In the genomic region with DNA sequence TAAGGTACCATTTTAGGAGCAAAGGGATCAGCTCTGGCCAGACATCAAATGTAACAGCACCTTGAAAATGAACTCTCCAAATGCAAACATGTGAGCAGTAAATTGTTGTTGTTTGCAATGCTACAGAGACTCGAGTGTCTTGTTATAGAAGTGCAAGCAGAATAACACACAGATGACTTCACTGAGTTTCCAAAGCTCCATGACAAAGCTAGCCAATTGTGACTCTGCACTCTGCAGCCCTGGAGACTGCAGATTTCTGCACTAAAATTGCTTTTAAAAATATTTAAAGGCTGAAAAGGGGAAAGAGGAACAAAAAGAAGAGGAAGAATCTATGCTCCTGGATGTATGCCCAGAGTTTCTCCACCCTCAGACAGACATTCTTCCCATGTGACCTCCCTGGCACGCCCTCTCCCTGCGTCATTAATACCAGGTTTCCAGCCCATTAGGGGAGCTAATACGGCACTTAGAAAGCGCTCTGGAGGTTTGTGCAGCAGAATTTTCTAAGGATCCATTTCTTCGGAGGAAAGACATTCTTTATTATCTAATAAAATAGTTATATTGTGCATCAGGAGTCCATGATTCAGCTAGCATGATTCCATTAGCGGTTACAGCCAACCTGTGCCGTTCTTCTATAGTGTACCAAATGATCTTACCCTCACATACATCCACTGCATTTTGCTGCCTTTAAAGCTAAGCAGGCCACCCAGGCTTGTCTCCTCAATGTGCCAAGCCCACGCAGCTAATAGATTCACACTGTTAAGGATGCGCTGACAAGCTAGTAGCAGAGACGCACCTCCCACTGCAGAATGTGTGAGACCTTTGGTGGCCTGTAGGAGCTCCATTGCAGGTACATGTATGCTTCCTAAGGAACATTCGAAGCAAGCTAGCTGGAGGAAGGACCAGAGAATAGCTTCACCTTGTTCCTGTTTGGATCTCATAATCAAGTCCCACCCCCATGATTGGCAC, we compare ENCODE assay signal across 9 mouse cellular contexts.
DNase-seq lines count a peak whose midpoint lies in the region; ATAC-seq and TF ChIP-seq lines count a peak whose summit lies in the region.
"Had no signal": no experiment of that assay in that cellular context is flagged by ENCODE, and none has a peak within 500 bp of the region (broad histone marks: within the 10 kb centered on the region; RNA-seq: fewer than 3 reads in every experiment).

No protein-coding gene starts in this region.

- no peaks in the 10 kb centered on the region for H3K36me3 ChIP-seq in forebrain, embryonic 15.5 days
- H3K36me3 ChIP-seq in forebrain, embryonic 11.5 days (ENCODE audit: control insufficient read depth, insufficient read depth, low read length): no peaks in the 10 kb centered on the region

- 54% methylated on average over 12 of the region's 12 CpGs for WGBS in forebrain, embryonic 15.5 days
- WGBS in forebrain, embryonic 11.5 days: 83% methylated on average over 12 of the region's 12 CpGs

- DNase-seq in forebrain, embryonic 11.5 days (ENCODE audit: low spot score): no peak
- DNase-seq in layer of hippocampus, postnatal 10 days (ENCODE audit: low spot score in 2 of 2): peak; percentile 14 to 28
- no peak for DNase-seq in layer of hippocampus, adult 8-10 months (ENCODE audit: low spot score in 2 of 2)
- peak; percentile 22 for DNase-seq in lung, postnatal 10 days
- no peak for DNase-seq in natural killer cell, adult 2 months (ENCODE audit: low spot score in 2 of 2)
- DNase-seq: cerebellum, adult 8-10 months had no signal

- H3K9me3 ChIP-seq in forebrain, embryonic 15.5 days: no peaks in the 10 kb centered on the region
- no peaks in the 10 kb centered on the region for H3K9me3 ChIP-seq in forebrain, embryonic 11.5 days (ENCODE audit: control insufficient read depth, low read length)

- TF ChIP-seq CTCF in cortical plate, adult 2 months (IDR thresholded peaks at IDR 0.05; ENCODE audit: extremely low read depth, insufficient read depth, low read length): no peak

- no peak for TF ChIP-seq POLR2A in cortical plate, adult 2 months (IDR thresholded peaks at IDR 0.05; ENCODE audit: extremely low read depth, insufficient read depth, low read length)

- H3K4me1 ChIP-seq in forebrain, embryonic 15.5 days: peaks cover 9% of the 10 kb centered on the region
- H3K4me1 ChIP-seq in forebrain, embryonic 11.5 days (replicated peaks; ENCODE audit: control insufficient read depth, insufficient read depth, low read length): no peaks in the 10 kb centered on the region
- peaks cover 7% of the 10 kb centered on the region; the same call in 1 of the 2 replicates for H3K4me1 ChIP-seq in cortical plate, adult 2 months (ENCODE audit: control insufficient read depth, insufficient read depth, low read length)

- peak; percentile 75; the same call in 1 of the 2 replicates for ATAC-seq in forebrain, embryonic 15.5 days (replicated peaks)
- ATAC-seq in forebrain, embryonic 11.5 days (replicated peaks; ENCODE audit: low FRiP score): no peak
- no peak for ATAC-seq in inflammation-experienced regulatory T-cells, adult 6 months

- H3K27me3 ChIP-seq in forebrain, embryonic 15.5 days: no peaks in the 10 kb centered on the region
- H3K27me3 ChIP-seq in forebrain, embryonic 11.5 days (ENCODE audit: control insufficient read depth, insufficient read depth, low read length): no peaks in the 10 kb centered on the region

- peak overlapping the region; percentile 23; the same call in 1 of the 2 replicates for H3K27ac ChIP-seq in forebrain, embryonic 15.5 days (replicated peaks)
- no peak overlapping the region for H3K27ac ChIP-seq in forebrain, embryonic 11.5 days (ENCODE audit: low read depth, low read length)
- H3K27ac ChIP-seq in cortical plate, adult 2 months (ENCODE audit: insufficient read depth, low read length): 0 out of 2 replicates have a peak overlapping the region, but pooled peaks have one; percentile 40

- no peak overlapping the region for H3K9ac ChIP-seq in forebrain, embryonic 15.5 days (replicated peaks)
- no peak overlapping the region for H3K9ac ChIP-seq in forebrain, embryonic 11.5 days (ENCODE audit: low read length)

- no peak overlapping the region for H3K4me3 ChIP-seq in forebrain, embryonic 15.5 days
- no peak overlapping the region for H3K4me3 ChIP-seq in forebrain, embryonic 11.5 days (ENCODE audit: low read depth, low read length)
- no peak overlapping the region for H3K4me3 ChIP-seq in cortical plate, adult 2 months (ENCODE audit: insufficient read depth, low read length)

- H3K4me2 ChIP-seq in forebrain, embryonic 15.5 days (replicated peaks): no peak overlapping the region
- no peak overlapping the region for H3K4me2 ChIP-seq in forebrain, embryonic 11.5 days (ENCODE audit: low read depth, low read length, severe bottlenecking)

Comparison
In these comparisons a context has a peak if more than half of its experiments do, and no peak if none do; other contexts are left out.
1. DNase-seq: peak in layer of hippocampus, postnatal 10 days (2 of 2) and lung, postnatal 10 days (single experiment); none in forebrain, embryonic 11.5 days (single experiment), layer of hippocampus, adult 8-10 months (0 of 2) and natural killer cell, adult 2 months (0 of 2).